Mouse (Mus musculus) thymus, adult 2 months (tissue): Measurements from ENCODE around the gene Tppp2.

Experiments used
- CTCF ChIP-seq: fragments of 200-500 bp; IDR thresholded peaks from 2 replicates; pipeline ENCODE4 v1.5.1; 2012; ENCODE audit warnings: mild to moderate bottlenecking, control low read depth, low read length, moderate library complexity, borderline replicate concordance; ENCODE audit not compliant: control insufficient read depth, poor library complexity, insufficient read depth; ENCODE audit errors: extremely low read depth
- POLR2A ChIP-seq: fragments of 200-500 bp; IDR thresholded peaks from 2 replicates; pipeline ENCODE4 v1.6.1; 2012; ENCODE audit warnings: mild to moderate bottlenecking, low read length, control low read depth, moderate library complexity; ENCODE audit not compliant: control insufficient read depth, poor library complexity, insufficient read depth; ENCODE audit errors: extremely low read depth

DNA sequence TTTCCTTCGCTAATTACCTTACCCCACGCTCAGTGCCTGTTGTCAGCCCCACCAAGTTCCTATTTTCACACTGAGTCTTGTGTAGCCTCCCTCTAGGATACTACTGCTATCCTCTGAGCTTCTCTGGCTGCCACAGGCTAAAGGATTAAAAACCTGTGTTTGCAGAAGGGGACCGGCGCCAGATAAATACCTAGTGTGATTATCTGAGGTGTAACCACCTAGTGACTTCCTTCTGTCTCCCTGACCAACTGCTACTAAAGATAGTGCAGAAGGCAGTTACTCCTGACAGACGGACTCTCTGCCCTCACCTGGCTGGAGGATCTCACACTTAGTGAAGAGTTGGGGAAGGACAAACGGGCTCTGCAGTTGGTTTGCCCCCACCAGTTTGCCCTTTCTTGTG, 22.2 kb upstream of the Tppp2 start:
- no peak for TF ChIP-seq CTCF
- no peak for TF ChIP-seq POLR2A
